Mouse (Mus musculus): ENCODE measurements around the gene Gm4969. TPM values are rescaled to one million over a fixed set of nuclear protein-coding genes. Genes with fewer than 3 reads are reported as not detected.

The Gm4969 gene
- total RNA-seq, 2 experiments from 2014 or later: 0.21 to 0.24 TPM

GRCm38 (mm10) chr7:19093537-19094385 is 24.4 kb downstream of the Gm4969 start:
- DNase-seq: peak; percentile 98

GRCm38 (mm10) chr7:19093174-19093521 is 25.0 kb downstream of the Gm4969 start:
- DNase-seq: peak; percentile 94

GRCm38 (mm10) chr7:19092381-19093173 is 25.6 kb downstream of the Gm4969 start:
- peak; percentile 69 for DNase-seq

GRCm38 (mm10) chr7:19091913-19092312 is 26.3 kb downstream of the Gm4969 start:
- no peak for DNase-seq

- DNase-seq: peak; percentile 81
These were observed 29.4 kb downstream of the Gm4969 start for GRCm38 (mm10) chr7:19088813-19089212.

- DNase-seq: no peak
These were observed 31.4 kb downstream of the Gm4969 start for GRCm38 (mm10) chr7:19086760-19087159.

- DNase-seq: peak; percentile 85
These were observed 32.1 kb downstream of the Gm4969 start for GRCm38 (mm10) chr7:19086042-19086441.

GRCm38 (mm10) chr7:19085495-19085894 is 32.7 kb downstream of the Gm4969 start:
- no peak for DNase-seq

GRCm38 (mm10) chr7:19084921-19085473 is 33.2 kb downstream of the Gm4969 start:
- no peak for DNase-seq

- DNase-seq: peak; percentile 50
These were observed 33.8 kb downstream of the Gm4969 start for GRCm38 (mm10) chr7:19084277-19084771.

GRCm38 (mm10) chr7:19083701-19084100 is 34.5 kb downstream of the Gm4969 start, which contains the start of gene Dmpk:
Gene Dmpk, plus strand, starts transcription at chr7:19083849.
- DNase-seq: peak; percentile 77

GRCm38 (mm10) chr7:19083096-19083495 is 35.1 kb downstream of the Gm4969 start:
- peak; percentile 48 for DNase-seq

- no peak for DNase-seq
These were observed 36.0 kb downstream of the Gm4969 start for GRCm38 (mm10) chr7:19082171-19082570.

GRCm38 (mm10) chr7:19080451-19080950 is 37.7 kb downstream of the Gm4969 start:
- DNase-seq: no peak

GRCm38 (mm10) chr7:19078732-19079131 is 39.4 kb downstream of the Gm4969 start:
- no peak for DNase-seq

- DNase-seq: no peak
These were observed 40.4 kb downstream of the Gm4969 start for GRCm38 (mm10) chr7:19077761-19078160.

- DNase-seq: peak; percentile 51
These were observed 41.6 kb downstream of the Gm4969 start for GRCm38 (mm10) chr7:19076586-19076991.

- peak; percentile 96 for DNase-seq
These were observed 42.2 kb downstream of the Gm4969 start, which contains the start of gene Dmwd for GRCm38 (mm10) chr7:19075723-19076585. Gene Dmwd, plus strand, starts transcription at chr7:19076227.

- DNase-seq: no peak
These were observed 42.9 kb downstream of the Gm4969 start for GRCm38 (mm10) chr7:19075231-19075630.

- no peak for DNase-seq
These were observed 43.7 kb downstream of the Gm4969 start for GRCm38 (mm10) chr7:19074494-19074893.

- DNase-seq: peak; percentile 66
These were observed 44.7 kb downstream of the Gm4969 start for GRCm38 (mm10) chr7:19073504-19073903.

Data from adrenal gland, postnatal 10 days (tissue).